Mouse (Mus musculus) neural tube, embryonic 15.5 days (tissue): ENCODE data around the gene Map2k3. TPM values are rescaled to one million over a fixed set of nuclear protein-coding genes. Genes with fewer than 3 reads are reported as not detected.

Experiments
- ATAC-seq: fragments of 200-750 bp; cut with Nextera tagmentation; 2 replicates; pipeline ENCODE4 v1.8.0; 2017; ENCODE audit warnings: mild to moderate bottlenecking, moderate TSS enrichment, moderate library complexity; ENCODE audit not compliant: low FRiP score
- H3K27ac ChIP-seq: fragments of 300-500 bp; sonication (generic); replicated peaks from 2 replicates; pipeline ENCODE4 v1.5.1; 2015; ENCODE audit warnings: mild to moderate bottlenecking, inconsistent platforms
- H3K27me3 ChIP-seq: fragments of 300-500 bp; sonication (generic); replicated peaks from 2 replicates; pipeline ENCODE4 v1.6.1; 2015; ENCODE audit warnings: inconsistent platforms
- H3K36me3 ChIP-seq: fragments of 300-500 bp; sonication (generic); 2 replicates; pipeline ENCODE4 v1.6.1; 2015; ENCODE audit warnings: inconsistent platforms
- H3K4me1 ChIP-seq: fragments of 300-500 bp; sonication (generic); 2 replicates; pipeline ENCODE4 v1.6.1; 2015; ENCODE audit warnings: inconsistent platforms
- H3K4me2 ChIP-seq: fragments of 300-500 bp; sonication (generic); 2 replicates; pipeline ENCODE4 v1.6.1; 2015; ENCODE audit warnings: inconsistent platforms, mild to moderate bottlenecking, moderate library complexity
- H3K4me3 ChIP-seq: fragments of 300-500 bp; sonication (generic); replicated peaks from 2 replicates; pipeline ENCODE4 v1.5.1; 2015; ENCODE audit warnings: mild to moderate bottlenecking, inconsistent platforms
- H3K9ac ChIP-seq: fragments of 300-500 bp; sonication (generic); replicated peaks from 2 replicates; pipeline ENCODE4 v1.6.1; 2015; ENCODE audit warnings: mild to moderate bottlenecking, inconsistent platforms
- H3K9me3 ChIP-seq: fragments of 300-500 bp; sonication (generic); replicated peaks from 2 replicates; pipeline ENCODE4 v1.6.1; 2016; ENCODE audit warnings: inconsistent platforms
- WGBS: fragments of 180-500 bp; shearing (Covaris S2); methylation state at CpG from one replicate; pipeline ENCODE4 v1.1.7; 2015; ENCODE audit warnings: mixed read lengths; 5-methylcytosine and 5-hydroxymethylcytosine counted together
- polyA plus RNA-seq: library from polyadenylated mRNA; unstranded; fragments of >200 nt; fragmentation: Nextera tagmentation; extraction: Ambion mirVana; gene quantifications from 2 replicates; pipeline ENCODE4 v1.2.1, GENCODE M21; 2015

Map2k3 gene
- polyA plus RNA-seq, 1 experiment from 2014 or later: 30.4 TPM

- H3K4me1 ChIP-seq: 0 out of 2 replicates have a peak, but pooled peaks cover 3% of the 10 kb centered on the region
- H3K9ac ChIP-seq: no peak overlapping the region
- 51% methylated on average over 6 of the region's 6 CpGs for WGBS
- H3K36me3 ChIP-seq: no peaks in the 10 kb centered on the region
- H3K4me3 ChIP-seq: no peak overlapping the region
- no peak overlapping the region for H3K27ac ChIP-seq
- H3K9me3 ChIP-seq: no peaks in the 10 kb centered on the region
- no peak overlapping the region for H3K4me2 ChIP-seq
- no peak for ATAC-seq
- H3K27me3 ChIP-seq: no peaks in the 10 kb centered on the region
Measured at GRCm38 (mm10) chr11:60966974-60967373, 35.1 kb downstream of the Map2k3 start.

- H3K27ac ChIP-seq: no peak overlapping the region
- WGBS: 80% methylated on average over 11 of the region's 11 CpGs
Measured at GRCm38 (mm10) chr11:60975097-60975496, 43.3 kb downstream of the Map2k3 start.

DNA sequence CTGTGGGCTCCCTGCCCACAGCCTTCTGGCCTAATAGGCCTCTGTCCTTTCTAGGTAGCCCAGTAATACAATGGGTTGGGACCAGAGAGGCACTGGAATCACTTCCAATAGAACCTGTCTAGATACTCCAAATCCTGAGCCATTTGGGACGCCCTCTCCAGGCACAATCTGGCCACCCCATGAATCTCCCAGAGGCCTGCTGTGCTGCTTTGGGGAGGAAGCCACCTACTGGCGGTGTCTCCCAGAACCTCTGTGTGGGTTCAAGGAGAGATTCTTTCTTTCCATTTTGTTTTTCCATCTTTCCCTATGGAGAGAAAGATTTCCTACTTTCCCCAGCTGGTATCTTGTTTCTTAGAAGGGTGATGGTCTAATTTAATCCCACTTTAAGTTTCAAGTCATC is 44.4 kb downstream of the Map2k3 start:
- no peaks in the 10 kb centered on the region for H3K4me1 ChIP-seq
- no peak for ATAC-seq
- no peak overlapping the region for H3K4me3 ChIP-seq
- H3K9me3 ChIP-seq: no peaks in the 10 kb centered on the region
- H3K4me2 ChIP-seq: no peak overlapping the region
- H3K27ac ChIP-seq: no peak overlapping the region
- H3K36me3 ChIP-seq: no peaks in the 10 kb centered on the region
- 84% methylated on average over 2 of the region's 2 CpGs for WGBS
- no peaks in the 10 kb centered on the region for H3K27me3 ChIP-seq
- no peak overlapping the region for H3K9ac ChIP-seq

More at GRCm38 (mm10) chr11:60975097-60975496, 43.3 kb downstream of the Map2k3 start:
- Histone ChIP-seq H3K36me3 (no peaks in the 10 kb centered on the region), H3K4me2 (no peak overlapping the region), H3K4me3 (no peak overlapping the region), H3K27me3 (no peaks in the 10 kb centered on the region), H3K9ac (no peak overlapping the region), H3K4me1 (no peaks in the 10 kb centered on the region), H3K9me3 (no peaks in the 10 kb centered on the region)
- no peak for ATAC-seq

GRCm38 (mm10) chr11:60976742-60977141 is 44.9 kb downstream of the Map2k3 start:
- no peak for ATAC-seq
- H3K27ac ChIP-seq: no peak overlapping the region
- WGBS: 16% methylated on average over 8 of the region's 8 CpGs
- no peak overlapping the region for H3K4me3 ChIP-seq
- H3K9ac ChIP-seq: no peak overlapping the region
- H3K4me2 ChIP-seq: no peak overlapping the region
- H3K27me3 ChIP-seq: no peaks in the 10 kb centered on the region
- H3K4me1 ChIP-seq: no peaks in the 10 kb centered on the region
- no peaks in the 10 kb centered on the region for H3K9me3 ChIP-seq
- no peaks in the 10 kb centered on the region for H3K36me3 ChIP-seq

- H3K4me3 ChIP-seq: no peak overlapping the region
- ATAC-seq: no peak
- H3K9me3 ChIP-seq: no peaks in the 10 kb centered on the region
- H3K27ac ChIP-seq: no peak overlapping the region
- H3K4me2 ChIP-seq: no peak overlapping the region
- no peaks in the 10 kb centered on the region for H3K36me3 ChIP-seq
- no peaks in the 10 kb centered on the region for H3K27me3 ChIP-seq
- no peaks in the 10 kb centered on the region for H3K4me1 ChIP-seq
- no peak overlapping the region for H3K9ac ChIP-seq
- 57% methylated on average over 3 of the region's 3 CpGs for WGBS
Measured at GRCm38 (mm10) chr11:60977153-60977552, 45.3 kb downstream of the Map2k3 start.

GRCm38 (mm10) chr11:60978658-60979057 is 46.8 kb downstream of the Map2k3 start:
- H3K9ac ChIP-seq: no peak overlapping the region
- H3K36me3 ChIP-seq: no peaks in the 10 kb centered on the region
- no peak overlapping the region for H3K4me2 ChIP-seq
- 93% methylated on average over 2 of the region's 2 CpGs for WGBS
- H3K27ac ChIP-seq: no peak overlapping the region
- no peaks in the 10 kb centered on the region for H3K27me3 ChIP-seq
- no peaks in the 10 kb centered on the region for H3K4me1 ChIP-seq
- no peak for ATAC-seq
- H3K4me3 ChIP-seq: no peak overlapping the region
- H3K9me3 ChIP-seq: no peaks in the 10 kb centered on the region

DNA sequence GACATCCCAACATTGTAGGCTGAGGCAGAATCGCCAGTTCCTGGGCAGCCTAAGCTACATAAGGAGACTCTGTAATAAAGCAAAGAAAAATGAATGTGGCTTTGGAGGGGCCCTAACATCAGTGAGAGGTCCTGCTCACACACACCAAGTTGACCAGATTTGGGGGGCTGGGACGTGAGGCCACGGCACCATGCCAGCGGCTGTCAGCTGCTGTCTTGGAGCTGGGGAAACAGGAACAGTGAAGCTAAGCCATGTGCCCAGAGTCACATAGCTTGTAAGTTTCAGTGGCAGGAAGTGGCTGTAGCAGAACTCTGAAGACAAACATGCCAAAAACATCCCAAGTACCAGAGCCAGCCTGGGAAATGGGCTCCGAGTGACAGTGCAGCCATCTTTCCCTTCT is 48.0 kb downstream of the Map2k3 start:
- no peaks in the 10 kb centered on the region for H3K4me1 ChIP-seq
- no peaks in the 10 kb centered on the region for H3K36me3 ChIP-seq
- no peak for ATAC-seq
- no peaks in the 10 kb centered on the region for H3K27me3 ChIP-seq
- no peak overlapping the region for H3K4me3 ChIP-seq
- no peak overlapping the region for H3K27ac ChIP-seq
- WGBS: 93% methylated on average over 5 of the region's 5 CpGs
- H3K9me3 ChIP-seq: no peaks in the 10 kb centered on the region
- no peak overlapping the region for H3K9ac ChIP-seq
- H3K4me2 ChIP-seq: no peak overlapping the region

DNA sequence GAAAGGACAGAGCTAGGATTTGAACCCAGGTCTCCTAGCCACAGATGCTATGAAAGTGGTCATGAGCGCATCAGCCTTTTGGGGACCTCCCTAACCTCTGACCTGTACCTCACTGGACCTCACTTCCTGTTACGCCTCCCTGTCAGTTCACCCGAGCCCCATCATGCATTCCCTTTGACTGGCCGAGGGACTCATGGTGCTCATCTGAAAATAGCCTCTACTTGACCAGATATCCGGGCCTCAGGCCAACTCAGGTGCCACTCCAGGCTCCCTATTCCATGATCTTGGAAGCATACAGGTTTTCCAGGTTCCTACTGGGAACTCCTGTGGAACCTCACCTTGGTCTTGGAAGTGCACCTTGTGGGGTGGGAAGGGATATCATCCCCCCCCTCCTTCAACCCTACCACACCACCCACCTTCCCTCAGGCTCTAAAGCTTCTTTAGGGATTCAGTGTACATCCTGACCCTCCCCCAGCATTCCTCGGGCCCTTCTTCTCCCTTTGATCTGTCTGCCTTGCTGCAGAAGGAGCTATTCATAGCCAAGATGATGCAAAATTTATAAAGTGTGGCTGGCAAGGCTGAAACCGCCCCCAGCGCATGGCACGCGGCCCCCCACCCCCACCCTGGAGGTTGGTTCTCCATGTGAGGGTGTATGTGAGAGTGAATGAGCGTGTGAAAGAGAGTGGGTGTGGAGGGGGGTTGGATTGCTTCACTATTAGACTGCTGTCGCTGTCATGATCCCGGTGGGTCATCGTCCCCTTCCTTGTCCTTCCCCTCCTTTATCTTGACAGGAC is 50.1 kb downstream of the Map2k3 start:
- 73% methylated on average over 14 of the region's 14 CpGs for WGBS
- Histone ChIP-seq H3K4me2 (no peak overlapping the region), H3K9me3 (no peaks in the 10 kb centered on the region), H3K9ac (no peak overlapping the region), H3K27ac (no peak overlapping the region), H3K4me1 (no peaks in the 10 kb centered on the region), H3K4me3 (no peak overlapping the region), H3K27me3 (no peaks in the 10 kb centered on the region), H3K36me3 (no peaks in the 10 kb centered on the region)
- ATAC-seq: no peak

DNA sequence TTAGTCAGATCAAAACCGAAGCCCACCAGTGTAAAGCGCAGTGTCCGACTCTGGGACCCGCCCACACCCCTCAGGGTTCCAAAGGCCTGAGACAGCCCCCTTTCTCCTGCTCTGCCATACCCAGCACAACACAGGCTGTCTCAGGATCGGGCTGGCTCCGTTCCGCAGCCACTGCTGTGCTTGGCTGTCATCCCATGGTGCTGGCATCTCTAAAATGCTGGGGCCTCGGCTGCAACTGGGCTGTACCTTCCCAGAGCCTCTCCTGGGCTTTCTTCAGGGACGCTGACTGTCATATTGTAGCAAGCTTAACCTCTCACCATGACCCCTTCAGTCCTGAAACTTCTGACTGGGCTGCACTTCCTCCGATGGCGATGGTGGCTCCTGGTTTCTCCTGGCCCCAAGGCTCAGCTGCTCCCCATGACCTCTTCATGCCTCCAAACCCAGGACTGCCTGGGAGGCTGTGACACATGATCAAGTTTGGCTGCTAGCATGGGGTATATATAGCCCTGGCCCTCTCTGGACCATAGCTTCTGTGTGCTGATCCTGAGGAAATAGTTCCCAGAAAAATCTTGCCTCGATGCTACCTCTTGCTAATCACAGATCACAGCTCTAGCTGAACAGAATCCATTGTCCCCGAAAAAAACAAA is 53.2 kb downstream of the Map2k3 start:
- Histone ChIP-seq H3K4me1 (no peaks in the 10 kb centered on the region), H3K9me3 (no peaks in the 10 kb centered on the region), H3K9ac (no peak overlapping the region), H3K27me3 (no peaks in the 10 kb centered on the region), H3K27ac (0 out of 2 replicates have a peak overlapping the region, but pooled peaks have one; percentile 15), H3K4me2 (no peak overlapping the region), H3K4me3 (no peak overlapping the region), H3K36me3 (no peaks in the 10 kb centered on the region)
- WGBS: 69% methylated on average over 13 of the region's 13 CpGs
- no peak for ATAC-seq

- Histone ChIP-seq H3K4me1 (no peaks in the 10 kb centered on the region), H3K27me3 (no peaks in the 10 kb centered on the region)
- no peak for ATAC-seq
Measured at GRCm38 (mm10) chr11:60990428-60990827, 58.6 kb downstream of the Map2k3 start.

More at GRCm38 (mm10) chr11:60990428-60990827, 58.6 kb downstream of the Map2k3 start:
- Histone ChIP-seq H3K9ac (no peak overlapping the region), H3K4me2 (no peak overlapping the region), H3K9me3 (no peaks in the 10 kb centered on the region), H3K4me3 (no peak overlapping the region), H3K27ac (no peak overlapping the region), H3K36me3 (no peaks in the 10 kb centered on the region)
- 83% methylated on average over 3 of the region's 3 CpGs for WGBS
